Mouse (Mus musculus) adrenal gland, adult 8-10 months (tissue): ENCODE data around the gene Cntln. TPM values are rescaled to one million over a fixed set of nuclear protein-coding genes. Genes with fewer than 3 reads are reported as not detected.
A peak's percentile ranks its signal among the peaks of the same experiment; 100 is the strongest.

ENCODE experiments used
- DNase-seq: peaks from one replicate; pipeline ENCODE4 v3.0.0; 2022
- total RNA-seq, 4 experiments: library from RNA; stranded (reverse); gene quantifications; 2 replicates each; pipeline ENCODE4 v1.2.4; 2022

The Cntln gene
- 10 to 100 TPM in 2 of 4 experiments, 1 to 10 TPM in 2; 7.6 to 11.8 (median 9.9) TPM for total RNA-seq

- DNase-seq, result peak; percentile 95
Observed at GRCm38 (mm10) chr4:84884111-84884538, at the start of gene Cntln. Cntln (plus strand) TSS chr4:84884309.

GRCm38 (mm10) chr4:84836979-84837378 is 47.1 kb upstream of the Cntln start:
- DNase-seq, result no peak

- no peak for DNase-seq
Observed at GRCm38 (mm10) chr4:84838545-84838944, 45.6 kb upstream of the Cntln start.

- DNase-seq, result no peak
Observed at GRCm38 (mm10) chr4:84839466-84839865, 44.6 kb upstream of the Cntln start.

GRCm38 (mm10) chr4:84857588-84857987 is 26.5 kb upstream of the Cntln start:
- DNase-seq, result no peak

GRCm38 (mm10) chr4:84876347-84876746 is 7.8 kb upstream of the Cntln start:
- DNase-seq, result no peak

- peak; percentile 38 for DNase-seq
Observed at GRCm38 (mm10) chr4:84883646-84884045, 463 bp upstream of the Cntln start.

GRCm38 (mm10) chr4:84884539-84885270 is 596 bp downstream of the Cntln start:
- peak; percentile 24 for DNase-seq

- DNase-seq, result no peak
Observed at GRCm38 (mm10) chr4:84885271-84885540, 1.1 kb downstream of the Cntln start.

- DNase-seq, result no peak
Observed at GRCm38 (mm10) chr4:84918393-84918792, 34.3 kb downstream of the Cntln start.

GRCm38 (mm10) chr4:84934342-84934929 is 50.3 kb downstream of the Cntln start:
- no peak for DNase-seq

GRCm38 (mm10) chr4:84942059-84942458 is 58.0 kb downstream of the Cntln start:
- DNase-seq, result no peak

GRCm38 (mm10) chr4:84942651-84943050 is 58.5 kb downstream of the Cntln start:
- no peak for DNase-seq

GRCm38 (mm10) chr4:84944100-84944499 is 60.0 kb downstream of the Cntln start:
- no peak for DNase-seq

- no peak for DNase-seq
Observed at GRCm38 (mm10) chr4:84946450-84946849, 62.3 kb downstream of the Cntln start.

- no peak for DNase-seq
Observed at GRCm38 (mm10) chr4:84976875-84977646, 93.0 kb downstream of the Cntln start.

GRCm38 (mm10) chr4:84995520-84996348 is 111.6 kb downstream of the Cntln start:
- no peak for DNase-seq

- DNase-seq, result no peak
Observed at GRCm38 (mm10) chr4:85005581-85005980, 121.5 kb downstream of the Cntln start.

GRCm38 (mm10) chr4:85006789-85007188 is 122.7 kb downstream of the Cntln start:
- DNase-seq, result no peak

- no peak for DNase-seq
Observed at GRCm38 (mm10) chr4:85010846-85011245, 126.7 kb downstream of the Cntln start.

GRCm38 (mm10) chr4:85045748-85046147 is 161.6 kb downstream of the Cntln start:
- no peak for DNase-seq

- DNase-seq, result no peak
Observed at GRCm38 (mm10) chr4:85049933-85050553, 165.9 kb downstream of the Cntln start.
